Mouse (Mus musculus): ENCODE measurements around the gene Fam169a.
"Not testable (repeated sequence)": the region's sequence is repeated elsewhere in the genome, so short reads cannot be mapped to it uniquely, and the experiment has no call there.

DNA sequence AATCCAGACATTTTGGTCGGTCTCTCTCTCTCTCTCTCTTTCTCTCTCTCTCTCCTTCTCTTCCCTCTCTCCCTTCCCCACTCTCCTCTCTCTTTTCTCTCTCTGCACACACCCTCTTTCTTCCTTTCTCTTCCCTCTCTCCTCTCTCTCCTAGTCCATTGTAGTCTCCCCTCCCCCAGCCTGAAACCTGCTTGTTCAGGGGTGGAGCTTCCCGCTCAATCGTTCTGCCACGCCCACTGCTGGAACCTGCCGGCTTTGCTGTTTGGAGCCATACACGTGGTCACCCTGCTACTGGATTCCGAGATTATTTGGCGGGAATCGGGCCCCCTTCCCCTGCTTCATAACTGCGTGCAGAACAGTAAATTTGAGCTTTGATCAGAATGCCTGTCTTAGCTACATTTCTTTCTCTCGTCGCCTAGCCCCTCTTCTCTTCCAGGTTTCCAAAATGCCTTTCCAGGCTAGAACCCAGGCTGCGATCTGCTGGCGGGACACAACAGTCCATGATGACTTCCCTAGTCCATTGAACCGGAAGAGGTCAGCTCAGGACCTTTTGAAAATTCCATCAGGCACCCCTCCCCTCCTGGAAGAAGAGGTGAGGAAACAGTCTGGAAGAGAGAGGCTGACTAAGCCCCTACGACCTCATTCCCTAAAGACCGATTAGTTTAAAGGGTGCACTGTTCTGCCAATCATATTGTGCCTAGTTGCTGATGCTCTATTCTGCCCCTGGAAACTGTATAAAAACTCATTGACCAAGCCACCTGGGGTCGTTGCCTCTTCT is 2.1 kb upstream of the Fam169a start:
- TF ChIP-seq CTCF, EP300 (IDR thresholded peaks at IDR 0.05; ENCODE audit: low read depth): not testable (repeated sequence)
